Mouse (Mus musculus): ENCODE measurements around the gene Cit.

Cit gene

DNA sequence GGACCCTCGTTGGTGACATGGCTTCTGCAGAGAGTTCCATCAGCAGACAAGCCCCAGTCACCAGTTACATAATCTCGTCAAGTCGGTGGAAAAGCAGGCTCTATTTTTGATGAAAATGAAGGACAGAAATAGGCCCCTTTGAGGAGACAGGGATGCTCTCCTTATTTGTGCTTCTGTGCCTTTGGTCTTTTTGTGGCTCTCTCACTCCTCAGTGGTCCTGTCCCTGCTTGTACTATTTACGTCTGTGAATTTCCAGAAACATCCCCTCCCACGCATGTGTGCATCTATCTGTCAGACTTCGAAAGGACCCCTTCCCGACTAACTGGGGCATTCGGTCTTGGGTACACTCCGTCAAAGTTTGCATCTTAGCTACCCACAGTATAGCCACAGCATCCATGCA, 116.7 kb downstream of the Cit start:
- DNase-seq (ENCODE audit: low spot score in 2 of 2) = peak in 1 of 2 experiments; percentile 50

DNA sequence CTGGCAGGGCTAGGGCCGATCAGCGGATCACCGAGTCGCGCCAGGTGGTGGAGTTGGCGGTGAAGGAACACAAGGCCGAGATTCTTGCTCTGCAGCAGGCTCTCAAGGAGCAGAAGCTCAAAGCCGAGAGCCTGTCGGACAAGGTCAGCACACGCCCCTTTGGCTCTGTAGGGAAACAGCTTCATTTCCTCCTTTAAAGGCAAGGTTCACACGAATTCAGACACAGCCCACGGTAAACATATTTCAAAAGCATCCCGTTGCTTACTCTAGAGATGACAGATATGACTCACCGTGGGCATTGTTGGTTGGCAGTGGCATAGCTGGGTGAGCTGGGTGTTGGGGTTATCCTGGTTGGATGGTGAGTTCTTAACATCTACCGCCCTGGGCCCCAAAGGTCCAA, 126.2 kb downstream of the Cit start:
- no peak for DNase-seq (ENCODE audit: low spot score in 2 of 2)

DNA sequence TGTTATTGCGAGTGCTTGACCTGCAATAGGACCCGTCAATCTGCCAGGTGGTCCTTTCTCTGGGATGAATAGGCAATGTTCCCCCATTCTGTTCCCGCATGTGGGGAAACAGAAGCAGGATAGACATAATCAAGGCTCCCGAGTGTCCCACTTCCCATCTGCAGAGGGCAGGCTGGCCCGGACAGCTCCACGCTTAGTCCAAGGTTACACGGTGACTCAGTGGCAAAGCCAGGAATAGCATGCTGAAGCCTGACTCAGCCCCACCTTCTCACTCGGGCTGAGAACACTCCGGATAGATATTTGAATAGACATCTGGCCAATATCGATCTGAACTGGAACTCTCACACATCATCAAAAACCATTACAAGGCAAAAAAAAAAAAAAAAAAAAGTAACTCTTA, 130.6 kb downstream of the Cit start:
- no peak for DNase-seq (ENCODE audit: low spot score in 2 of 2)

DNA sequence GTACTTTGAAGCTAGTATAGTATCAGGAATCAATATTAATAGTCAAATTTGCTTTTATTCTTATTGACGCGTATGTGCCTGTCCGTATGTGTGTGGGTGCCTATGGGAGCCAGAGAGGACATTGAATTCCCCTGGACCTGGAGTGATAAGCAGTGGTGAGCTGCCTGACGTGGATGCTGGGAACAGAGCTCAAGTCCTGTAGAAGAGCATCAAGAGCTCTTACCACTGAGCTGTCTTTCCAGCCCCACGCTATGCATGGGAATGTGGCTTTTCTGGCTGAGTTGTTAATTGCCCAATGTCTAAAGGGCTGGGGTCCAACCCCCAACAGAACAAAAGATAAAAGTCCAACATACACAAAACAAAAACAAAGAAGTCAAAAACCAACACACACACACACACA, 131.4 kb downstream of the Cit start:
- DNase-seq (ENCODE audit: low spot score in 2 of 2) = no peak

DNA sequence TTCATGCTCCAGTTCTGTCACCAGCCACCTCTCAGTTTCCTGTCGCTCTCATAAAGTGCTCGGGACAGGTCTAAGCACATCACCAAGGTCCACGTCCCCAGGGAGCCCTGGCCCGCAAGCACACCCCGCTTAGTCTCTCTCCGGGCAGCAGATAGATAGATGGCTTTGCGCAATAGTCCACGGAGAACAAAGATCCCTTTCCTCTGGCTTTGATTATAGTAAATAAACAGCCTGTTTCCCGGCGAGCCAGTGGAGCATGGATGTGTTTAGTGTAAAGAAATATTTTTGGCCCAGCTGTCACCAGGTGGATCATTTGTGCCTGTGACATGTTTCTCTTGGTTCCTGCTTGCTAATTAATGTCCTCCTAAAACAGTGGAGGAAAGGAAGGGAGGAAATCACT, 132.2 kb downstream of the Cit start:
- no peak for DNase-seq (ENCODE audit: low spot score in 2 of 2)

DNA sequence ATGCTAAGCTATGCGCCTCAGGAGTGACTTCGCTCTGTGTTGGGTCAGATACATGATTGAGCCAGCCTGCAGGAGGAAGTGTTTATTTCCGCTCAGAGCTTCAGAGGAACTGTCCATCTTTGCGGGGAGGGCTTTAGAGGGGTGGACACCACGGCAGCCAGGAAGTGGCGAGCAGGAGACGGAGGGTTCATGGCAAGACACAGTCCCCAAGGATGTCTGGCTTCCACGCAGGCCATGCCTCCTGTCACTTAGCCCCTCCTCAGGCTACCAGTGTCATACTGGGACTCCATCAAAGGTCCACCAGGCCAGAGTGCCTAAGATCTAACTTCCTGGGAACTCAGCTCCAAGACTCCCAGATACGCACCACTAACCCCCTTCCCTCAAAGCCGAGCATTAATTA, 132.7 kb downstream of the Cit start:
- DNase-seq (ENCODE audit: low spot score in 2 of 2) = no peak

DNA sequence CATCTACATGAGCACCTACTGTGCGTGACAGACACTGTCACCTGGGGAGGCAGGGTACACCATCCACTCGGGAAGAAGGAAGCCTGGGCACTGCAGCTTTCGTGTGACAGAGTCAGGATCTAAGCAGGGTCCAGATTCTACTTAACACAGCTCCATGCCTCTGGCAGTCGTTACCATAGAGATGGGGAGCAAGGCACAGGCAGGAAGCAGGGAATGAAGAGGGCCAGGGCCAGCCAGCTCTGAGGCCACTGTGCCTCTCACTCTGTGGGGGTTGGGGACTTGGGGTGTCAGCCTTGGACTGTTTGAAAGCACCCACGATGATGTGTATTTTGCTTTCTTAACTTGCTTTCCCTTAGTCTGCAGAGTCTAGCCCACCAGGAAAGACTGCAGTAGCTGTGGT, 133.2 kb downstream of the Cit start:
- DNase-seq (ENCODE audit: low spot score in 2 of 2) = no peak

DNA sequence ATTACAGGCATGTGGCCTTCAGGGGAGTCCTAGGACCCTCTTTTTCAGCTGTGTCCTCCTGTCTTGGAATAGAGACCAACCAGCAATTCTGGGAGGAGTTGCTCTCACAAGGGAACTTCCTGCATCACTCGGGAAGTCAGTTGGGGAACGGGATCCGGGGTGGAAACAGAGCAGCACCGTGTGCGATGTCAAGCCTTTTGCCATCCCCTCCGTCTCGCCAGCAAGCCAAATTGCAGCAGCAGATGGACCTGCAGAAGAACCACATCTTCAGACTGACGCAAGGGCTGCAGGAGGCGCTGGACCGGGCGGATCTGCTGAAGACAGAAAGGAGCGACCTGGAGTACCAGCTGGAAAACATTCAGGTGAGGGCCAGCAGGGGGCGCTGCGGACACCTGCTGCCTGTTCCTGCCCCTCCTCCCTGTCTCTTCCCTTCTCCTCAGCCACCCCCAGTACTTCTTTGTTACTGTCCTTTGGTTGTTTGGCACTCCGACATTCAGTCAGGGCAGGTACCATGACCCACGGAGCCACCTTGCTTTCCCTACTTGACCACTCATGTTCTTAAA, 134.1 kb downstream of the Cit start:
- no peak for DNase-seq (ENCODE audit: low spot score in 2 of 2)

DNA sequence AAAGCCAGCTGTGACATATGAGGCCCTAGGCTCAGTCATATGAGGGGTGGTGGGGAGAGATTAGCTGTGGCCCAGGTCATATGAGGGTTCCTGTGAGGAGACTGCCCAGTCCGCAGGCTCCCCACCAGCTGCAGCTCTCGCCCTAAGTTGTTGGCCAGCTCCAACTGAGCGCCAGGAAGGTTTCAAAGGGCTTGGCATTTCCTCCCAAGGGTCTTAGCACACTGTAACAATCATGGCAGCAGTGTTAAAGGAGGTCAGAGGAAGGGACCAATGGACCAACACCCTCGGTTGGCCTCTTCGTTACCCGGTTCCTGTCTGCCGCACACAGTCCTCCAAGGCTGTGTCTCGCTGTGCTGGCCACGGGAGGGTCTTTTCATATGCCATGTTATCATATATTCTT, 135.5 kb downstream of the Cit start:
- no peak for DNase-seq (ENCODE audit: low spot score in 2 of 2)

DNA sequence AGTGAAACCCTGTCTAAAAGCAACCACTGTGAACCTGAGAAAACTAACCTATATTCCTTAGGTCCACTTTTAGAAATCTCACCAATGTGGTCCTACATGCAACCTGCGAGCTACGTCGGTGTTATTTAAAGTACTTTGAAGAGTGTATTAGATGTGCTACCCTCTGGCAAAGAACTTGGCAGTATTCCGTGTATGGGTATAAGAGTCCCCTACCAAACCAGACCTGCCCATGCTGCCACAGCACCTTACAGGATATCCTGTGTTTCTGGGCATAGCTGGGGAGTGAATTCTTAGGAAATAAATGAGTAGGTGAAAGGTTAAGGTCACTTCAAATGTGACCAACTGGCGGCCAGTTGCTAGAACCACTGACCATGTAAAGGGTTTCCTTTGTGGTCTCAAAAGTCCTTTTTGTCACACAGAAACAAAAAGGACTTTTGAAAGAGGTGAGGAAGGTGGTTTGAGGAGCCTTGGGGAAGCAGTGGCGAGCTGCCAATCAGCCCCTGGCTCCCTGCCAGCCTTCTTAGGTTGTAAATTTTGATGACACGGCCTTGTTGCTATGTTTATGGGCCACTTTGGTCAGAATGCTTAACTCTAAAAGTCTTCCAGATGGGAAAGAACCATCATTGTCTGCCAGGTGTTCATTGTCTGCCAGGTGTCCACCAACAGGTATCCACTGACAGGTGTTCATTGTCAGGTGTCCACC, 137.7 kb downstream of the Cit start:
- no peak for DNase-seq (ENCODE audit: low spot score in 2 of 2)

DNA sequence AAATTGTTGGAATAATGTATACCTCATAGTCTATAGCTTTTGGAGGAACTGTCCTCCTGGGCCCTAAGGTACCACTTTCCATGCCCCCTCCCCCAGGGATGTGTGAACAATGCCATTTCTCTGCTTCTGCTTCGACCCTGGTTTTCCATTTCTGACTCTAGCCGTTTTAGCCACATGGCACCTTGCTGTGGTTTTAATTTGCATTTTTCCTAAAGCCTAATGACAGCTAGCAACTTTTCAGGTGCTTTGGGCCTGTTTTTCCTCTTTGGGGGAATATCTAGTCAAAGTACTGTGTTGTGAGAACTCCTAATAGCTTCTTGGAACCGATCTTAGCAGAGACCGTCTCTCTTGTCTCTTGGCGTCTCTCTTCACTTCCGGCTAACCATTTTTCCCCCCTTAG, 139.3 kb downstream of the Cit start:
- DNase-seq (ENCODE audit: low spot score in 2 of 2) = no peak

DNA sequence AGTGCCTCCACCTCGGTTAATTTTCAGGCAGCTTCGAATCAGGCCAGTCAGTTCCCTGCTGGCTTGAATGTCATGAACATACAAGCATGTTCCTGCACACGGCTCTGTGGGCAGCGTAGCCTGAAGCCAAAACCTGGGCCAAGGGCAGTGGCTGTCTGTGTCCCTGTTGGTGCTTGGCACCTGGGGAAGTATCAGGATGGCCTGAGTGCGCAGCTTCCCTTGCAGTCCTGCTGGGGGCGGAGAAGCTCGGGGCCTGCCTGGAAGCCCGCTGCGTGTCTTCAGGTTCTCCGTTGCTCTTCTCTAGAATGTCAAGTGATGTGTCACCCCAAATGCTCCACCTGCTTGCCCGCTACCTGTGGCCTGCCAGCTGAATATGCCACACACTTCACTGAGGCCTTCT, 140.0 kb downstream of the Cit start:
- no peak for DNase-seq (ENCODE audit: low spot score in 2 of 2)

DNA sequence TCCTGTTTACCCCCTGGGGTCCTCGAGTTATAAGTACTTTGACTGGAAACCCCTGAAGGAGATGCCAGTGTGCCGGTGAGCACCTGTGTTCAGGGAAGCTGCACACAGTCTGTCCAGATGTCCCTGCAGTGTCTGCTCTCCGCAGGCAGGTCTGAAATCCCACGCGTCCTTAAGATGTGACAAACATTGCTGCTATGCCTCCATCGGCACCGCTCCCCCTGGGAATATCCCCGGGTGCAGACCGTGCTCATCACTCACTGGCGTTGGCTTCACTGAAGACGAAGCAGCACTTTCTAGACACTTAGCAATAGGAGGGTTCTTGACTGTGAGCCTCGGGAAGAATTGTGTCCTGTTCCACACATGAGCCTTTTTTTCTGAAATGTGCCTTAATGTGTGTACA, 142.2 kb downstream of the Cit start:
- no peak for DNase-seq (ENCODE audit: low spot score in 2 of 2)

DNA sequence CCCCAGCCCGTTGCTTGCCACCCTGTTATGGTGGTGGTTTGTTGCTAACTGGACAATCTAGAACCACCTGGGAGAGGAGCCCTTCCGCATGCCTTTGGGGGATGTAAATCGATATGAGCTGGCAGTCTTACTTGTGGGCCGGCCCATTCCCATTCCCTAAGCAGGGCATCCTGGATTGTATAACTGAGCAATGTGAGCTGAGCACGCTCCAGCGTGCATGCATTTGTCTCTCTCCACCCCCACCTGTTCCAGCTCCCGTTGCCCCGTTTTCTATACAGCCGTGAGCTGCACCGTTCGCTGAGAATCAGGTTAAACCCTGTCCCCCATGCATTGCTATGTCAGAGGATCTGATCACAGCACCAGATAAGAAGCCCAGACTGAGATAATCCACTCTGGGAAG, 146.6 kb downstream of the Cit start:
- no peak for DNase-seq (ENCODE audit: low spot score in 2 of 2)

DNA sequence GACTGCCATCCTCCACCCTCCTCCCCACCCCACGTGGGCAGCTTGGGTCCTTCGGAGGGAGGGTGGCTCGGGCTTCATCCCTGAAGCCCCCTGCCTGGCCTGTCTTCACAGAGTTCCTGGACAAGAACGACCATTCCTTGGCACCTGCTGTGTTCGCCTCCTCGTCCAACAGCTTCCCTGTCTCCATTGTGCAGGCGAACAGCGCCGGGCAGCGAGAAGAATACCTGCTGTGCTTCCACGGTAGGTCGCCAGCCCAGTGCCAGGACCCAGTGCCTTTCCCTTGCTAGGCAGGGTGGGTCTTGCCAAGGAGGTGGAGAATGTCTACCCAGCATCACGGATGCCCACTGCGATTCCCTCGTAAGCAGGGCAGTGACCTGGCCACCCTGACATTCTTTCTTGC, 149.0 kb downstream of the Cit start:
- no peak for DNase-seq (ENCODE audit: low spot score in 2 of 2)

DNA sequence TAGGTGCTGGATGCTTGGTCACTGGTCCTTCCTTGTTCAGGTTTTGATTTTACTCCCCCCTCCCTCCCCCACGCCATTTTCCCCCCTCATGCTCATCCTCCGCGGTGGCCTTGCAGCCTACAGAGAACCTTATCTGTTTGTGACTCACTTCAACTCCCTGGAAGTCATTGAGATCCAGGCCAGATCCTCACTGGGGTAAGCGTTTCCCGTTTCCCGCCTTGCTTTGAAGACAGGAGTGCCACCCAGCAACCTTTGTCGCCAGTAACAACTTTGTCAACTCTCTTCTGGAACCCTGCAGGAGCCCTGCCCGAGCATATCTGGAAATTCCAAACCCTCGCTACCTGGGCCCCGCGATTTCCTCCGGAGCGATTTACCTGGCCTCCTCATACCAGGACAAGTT, 152.3 kb downstream of the Cit start:
- no peak for DNase-seq (ENCODE audit: low spot score in 2 of 2)

DNA sequence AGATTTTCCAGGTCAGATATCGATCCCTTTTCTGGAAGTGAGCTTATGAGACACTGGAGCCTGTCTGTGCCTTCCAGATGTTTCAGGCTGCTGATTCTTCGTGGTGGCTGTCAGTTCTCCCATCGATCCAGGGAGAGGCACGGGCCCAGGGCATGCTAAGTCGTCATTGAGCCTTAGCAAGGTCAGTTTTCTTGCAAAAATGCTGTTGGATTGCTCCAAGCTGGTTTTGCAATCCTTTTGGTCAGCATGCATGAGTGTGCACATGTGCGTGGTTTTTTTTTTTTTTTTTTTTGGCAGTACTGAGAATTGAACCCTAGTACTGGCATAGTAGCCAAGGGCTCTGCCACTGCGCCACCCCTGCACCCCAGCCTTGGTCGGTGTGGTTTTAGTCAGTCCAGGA, 158.1 kb downstream of the Cit start:
- no peak for DNase-seq (ENCODE audit: low spot score in 2 of 2)

DNA sequence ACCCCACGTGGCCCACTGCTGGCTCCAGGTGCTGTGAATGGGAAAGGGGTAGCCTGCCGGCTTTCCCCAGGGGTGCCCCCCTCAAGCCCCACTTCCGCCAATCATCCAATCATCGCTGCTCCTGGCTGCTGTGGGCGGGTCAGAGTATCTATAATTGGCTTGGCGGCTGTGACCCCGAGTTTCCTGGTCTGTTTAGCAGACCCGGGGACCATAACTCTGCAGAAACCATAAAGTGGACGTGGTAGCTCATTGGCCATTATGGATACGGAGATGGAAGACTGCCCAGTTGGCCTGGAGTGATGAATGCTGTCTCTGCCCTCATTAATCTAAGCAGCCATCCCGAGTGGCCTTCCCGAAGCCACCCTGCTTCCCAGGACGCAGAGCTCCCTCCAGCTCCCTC, 158.7 kb downstream of the Cit start:
- no peak for DNase-seq (ENCODE audit: low spot score in 2 of 2)

DNA sequence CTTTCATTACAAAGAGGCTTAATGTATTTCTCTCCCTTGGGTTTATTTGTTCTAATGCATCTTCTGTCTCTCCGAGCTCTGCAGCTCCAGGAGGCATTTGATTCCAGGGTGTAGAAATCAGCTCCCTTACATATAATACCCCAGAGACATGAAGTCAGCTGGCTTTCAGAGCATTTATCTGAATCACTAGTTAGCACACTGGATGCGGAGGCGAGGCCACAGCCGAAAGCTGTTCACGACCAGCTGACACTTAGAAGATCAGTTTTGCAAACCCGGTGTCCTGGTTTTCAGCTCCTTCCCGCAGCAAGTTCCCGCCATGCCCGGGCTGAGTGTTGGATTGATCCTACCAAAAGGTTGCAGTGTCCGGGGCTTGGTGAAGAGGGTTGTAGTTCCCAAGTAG, 159.2 kb downstream of the Cit start:
- DNase-seq (ENCODE audit: low spot score in 2 of 2) = peak in 1 of 2 experiments; percentile 58

DNA sequence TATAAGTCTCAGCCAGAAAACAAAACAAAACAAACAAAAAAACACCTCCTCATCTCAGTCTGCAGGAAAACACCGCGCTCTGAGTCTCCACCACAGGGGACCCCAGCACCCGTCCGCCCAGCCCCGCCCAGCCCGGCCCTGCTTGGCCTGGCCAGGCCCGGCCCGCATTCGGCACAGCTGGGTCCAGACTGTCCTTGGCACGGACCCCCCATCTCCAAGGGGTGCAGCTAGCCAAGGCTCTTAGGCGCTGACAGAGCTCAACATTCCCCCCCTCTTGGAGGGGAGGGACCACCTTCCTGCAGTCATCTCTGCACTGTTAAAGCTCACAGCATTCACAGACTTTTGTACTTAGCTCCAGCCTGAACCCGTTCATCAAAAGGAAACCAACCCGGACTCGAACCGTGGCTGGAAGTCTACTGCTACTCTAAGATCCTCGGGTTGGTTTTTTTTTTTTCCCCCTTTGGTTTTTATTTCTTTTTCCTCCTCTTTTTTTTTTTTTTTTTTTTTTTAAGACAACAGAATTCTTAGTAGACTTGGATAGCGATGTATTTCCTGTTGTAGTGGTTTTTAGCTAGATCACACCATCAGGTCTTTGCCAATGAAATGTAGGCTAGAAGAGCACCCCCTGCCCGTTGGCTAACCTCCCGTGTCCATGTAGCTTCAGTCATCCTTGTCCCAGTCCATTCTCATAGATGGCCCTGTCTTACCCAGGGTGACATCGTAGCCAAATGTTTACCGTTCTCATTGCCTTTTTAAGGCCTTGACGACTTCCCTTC, 161.4 kb downstream of the Cit start:
- DNase-seq (ENCODE audit: low spot score in 2 of 2) = no peak

DNA sequence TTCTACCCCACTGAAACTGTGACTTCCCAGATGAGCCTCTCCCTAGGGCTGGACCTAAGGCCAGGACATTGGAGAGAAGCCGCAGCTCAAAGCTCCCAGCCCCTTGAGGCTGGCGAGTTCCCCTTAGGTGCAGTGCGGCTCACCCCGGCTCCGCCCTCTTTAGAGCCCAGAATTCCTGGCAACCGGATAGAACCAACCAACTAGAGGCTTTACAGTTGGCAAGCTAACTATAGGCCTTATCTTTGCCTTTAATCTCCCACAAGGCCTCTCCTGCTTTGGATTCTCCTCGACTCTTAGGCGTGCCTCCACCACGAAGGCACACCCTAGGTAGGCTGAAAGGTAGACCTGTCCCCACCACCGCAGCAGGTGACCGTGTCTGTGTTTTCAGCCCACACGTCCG, 162.6 kb downstream of the Cit start:
- DNase-seq (ENCODE audit: low spot score in 2 of 2) = no peak

DNA sequence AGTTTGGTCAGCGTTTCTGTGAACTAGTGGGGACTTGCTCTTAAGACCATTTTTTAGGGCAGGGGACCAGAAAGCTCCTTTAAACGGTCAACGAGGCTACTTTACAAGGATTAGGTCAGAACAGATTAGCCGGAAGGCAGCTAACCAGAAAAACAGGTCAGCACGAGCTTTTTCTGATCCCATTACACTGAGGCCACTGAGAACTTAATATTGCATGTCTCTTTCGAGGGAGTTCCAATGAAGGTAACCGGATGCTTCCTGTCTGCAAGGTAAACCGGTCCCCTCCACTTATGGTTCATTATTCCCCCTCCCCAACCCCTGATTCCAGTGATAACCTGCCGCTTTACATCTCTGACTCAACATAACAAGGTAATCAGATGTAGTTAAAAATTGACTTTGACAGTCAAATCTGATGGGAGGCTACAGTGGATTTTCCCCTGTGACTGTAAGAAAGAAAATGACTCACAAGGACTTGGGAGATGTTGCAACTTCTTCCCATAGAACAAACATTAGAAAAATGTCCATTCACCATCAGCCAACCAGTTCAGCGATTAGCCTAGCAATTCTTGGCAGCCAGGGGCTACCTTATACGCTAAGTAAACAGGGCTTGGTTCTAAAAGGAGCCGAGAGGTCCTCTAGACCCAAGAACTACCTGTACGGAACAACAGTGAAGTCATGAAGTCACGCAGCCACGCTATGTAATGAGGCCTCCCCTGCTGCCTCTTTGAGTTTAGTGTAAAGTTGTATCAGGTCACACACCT, 164.2 kb downstream of the Cit start:
- DNase-seq (ENCODE audit: low spot score in 2 of 2) = no peak

Data from right cerebral cortex, postnatal 36 days (tissue).